Mouse (Mus musculus): ENCODE measurements around the gene Dmap1.

DNA sequence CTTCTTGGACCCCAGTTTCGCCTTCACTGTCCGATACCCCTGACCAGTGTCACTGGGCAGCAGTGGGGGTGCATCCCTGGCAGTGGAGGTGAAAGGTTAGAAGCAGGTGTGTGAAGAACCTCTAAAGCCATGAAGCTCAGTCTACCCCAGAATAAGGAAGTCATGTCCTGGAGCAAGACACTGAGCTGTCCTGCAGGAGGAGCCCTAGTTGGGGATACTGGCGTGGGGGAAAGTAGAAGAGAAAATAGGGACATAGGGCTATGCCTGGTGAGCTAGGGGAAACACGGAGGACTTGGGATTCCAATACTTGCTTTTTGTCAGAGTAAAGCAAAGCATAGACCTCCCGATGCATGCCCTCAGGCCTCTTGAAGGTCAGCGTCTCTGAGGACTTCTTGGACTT, 1.1 kb downstream of the Dmap1 start:
- TF ChIP-seq CTCF (IDR thresholded peaks at IDR 0.05; ENCODE audit: borderline replicate concordance, insufficient read depth, low read length) (no peak), POLR2A (IDR thresholded peaks at IDR 0.05; ENCODE audit: low read depth, low read length) (no peak)

Data from embryonic fibroblast, embryonic 13.5 days (primary cell).